Mouse (Mus musculus) left cerebral cortex, postnatal 25 days (tissue): Measurements from ENCODE around the gene Gm11992. TPM values are rescaled to one million over a fixed set of nuclear protein-coding genes. Genes with fewer than 3 reads are reported as not detected.

Source experiments
- DNase-seq, 2 experiments: peaks; one replicate each; pipeline ENCODE4 v3.0.0; 2022; ENCODE audit warnings: low spot score in 2 of 2, mixed read lengths in 1 of 2
- intact Hi-C: fragments of 180-260 bp; cut with DNase I; formaldehyde crosslinking; loops from one replicate; pipeline ENCODE4 v1.15.1; 2025
- total RNA-seq, 2 experiments: library from RNA; stranded (reverse); gene quantifications; 2 replicates each; pipeline ENCODE4 v1.2.3; 2021

Gene Gm11992
- total RNA-seq, 2 experiments from 2014 or later, result 0.62 to 0.66 TPM

- DNase-seq, result no peak
- intact Hi-C loops, result no loop called here
Measured at GRCm38 (mm10) chr11:9113189-9113588, 64.8 kb downstream of the Gm11992 start.

GRCm38 (mm10) chr11:9115367-9116120 lies 67.2 kb downstream of the Gm11992 start:
- DNase-seq, result no peak
- intact Hi-C loops, result loop anchor here (5.0 kb wide), 1 partner anchor 103 kb away; the partner anchor contains the start of gene Hus1

GRCm38 (mm10) chr11:9116121-9116520 lies 67.7 kb downstream of the Gm11992 start:
- no peak for DNase-seq
- intact Hi-C loops, result loop anchor here (5.0 kb wide), 1 partner anchor 104 kb away; the partner anchor contains the start of gene Hus1

GRCm38 (mm10) chr11:9116916-9117315 lies 68.5 kb downstream of the Gm11992 start:
- intact Hi-C loops, result loop anchor here (5.0 kb wide), 1 partner anchor 105 kb away; the partner anchor contains the start of gene Hus1
- DNase-seq, result no peak

- DNase-seq, result no peak
- intact Hi-C loops, result loop anchor here (5.0 kb wide), 1 partner anchor 105 kb away; the partner anchor contains the start of gene Hus1
Measured at GRCm38 (mm10) chr11:9117358-9118049, 69.1 kb downstream of the Gm11992 start.

DNA sequence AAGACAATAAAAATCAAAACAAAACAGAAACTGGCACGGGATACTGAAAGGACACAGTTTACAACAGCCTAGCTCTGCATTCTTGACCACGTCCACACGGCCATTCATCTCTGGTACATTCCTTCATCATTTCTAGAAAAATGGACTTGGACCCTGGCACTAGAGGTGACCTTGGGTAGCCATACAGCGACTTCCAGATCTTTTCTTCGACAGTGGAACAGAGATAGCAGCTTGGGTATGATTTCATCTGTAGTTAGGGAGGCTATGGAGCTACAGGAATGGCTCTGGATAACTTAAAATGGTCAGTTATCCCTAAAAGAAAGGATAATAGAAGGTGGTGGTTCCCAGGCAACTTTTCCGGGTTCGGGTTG lies 69.6 kb downstream of the Gm11992 start, which contains the start of gene Upp1:
TSS of gene Upp1 (plus strand) at position 54 of the 371 bp plus-strand sequence.
- intact Hi-C loops, result loop anchor here (5.0 kb wide), 1 partner anchor 106 kb away; the partner anchor contains the start of gene Hus1
- no peak for DNase-seq

DNA sequence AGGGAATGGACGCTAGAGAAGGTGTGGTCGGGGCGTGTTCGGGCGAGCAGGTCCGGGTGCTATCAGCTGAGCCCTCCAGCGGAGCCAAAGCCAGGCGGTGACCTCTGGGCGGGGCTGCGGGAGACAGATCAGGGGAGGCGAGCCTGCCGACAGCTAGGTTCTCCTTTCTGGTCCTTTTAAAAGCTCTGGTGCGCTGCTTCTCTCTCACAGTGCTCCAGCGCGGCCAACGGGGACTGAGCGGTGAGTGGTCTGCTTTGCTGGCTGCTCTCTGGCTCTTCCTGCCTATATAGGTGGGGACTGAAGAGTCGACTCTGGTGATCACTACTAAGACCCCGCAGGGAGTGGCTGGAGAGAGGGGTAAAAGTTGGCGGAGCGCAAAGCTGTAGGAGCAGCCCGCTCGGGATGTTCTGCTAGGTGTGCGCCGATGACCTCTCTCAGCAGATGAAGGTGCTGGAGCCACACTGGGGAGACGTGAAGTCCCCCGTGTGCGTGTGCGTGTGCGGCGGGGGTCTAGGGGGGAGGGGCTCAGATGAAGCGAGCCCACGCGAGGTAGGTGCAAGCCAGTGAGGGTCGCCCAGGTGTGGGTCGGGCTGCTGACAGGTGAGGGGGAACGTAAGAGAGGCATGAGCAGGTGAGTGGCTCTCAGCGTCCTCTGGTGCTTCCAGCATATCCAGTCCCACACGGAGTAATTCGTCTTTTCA lies 70.2 kb downstream of the Gm11992 start:
- intact Hi-C loops, result loop anchor here (5.0 kb wide), 1 partner anchor 106 kb away; the partner anchor contains the start of gene Hus1

More for the DNA sequence above, 70.2 kb downstream of the Gm11992 start:
- no peak for DNase-seq

Other genes with a start within 250 kb of the Gm11992 start
- not detected for gene Pkd1l1, start 75.3 kb upstream of the Gm11992 start, total RNA-seq
- 10 to 100 TPM; 11.0 to 13.6 TPM for gene Hus1, start 37.4 kb upstream of the Gm11992 start, total RNA-seq
- gene Sun3, start 397 bp downstream of the Gm11992 start, total RNA-seq, result under 1 TPM in 1 of 2 experiments, not detected in 1; 0.30 TPM
- gene Upp1, start 69.5 kb downstream of the Gm11992 start, total RNA-seq, result 1 to 10 TPM; 2.2 to 2.5 TPM
- under 1 TPM; 0.05 TPM for gene Abca13, start 143.3 kb downstream of the Gm11992 start, total RNA-seq